Mouse (Mus musculus) myocyte (in vitro differentiated cells): ENCODE data around the gene Rrp7a. TPM values are rescaled to one million over a fixed set of nuclear protein-coding genes. Genes with fewer than 3 reads are reported as not detected.

Experiments used
- H3K27me3 ChIP-seq: one replicate; pipeline ENCODE4 v1.6.1; 2011; ENCODE audit not compliant: control insufficient read depth, insufficient read depth, insufficient read length
- H3K36me3 ChIP-seq: one replicate; pipeline ENCODE4 v1.6.1; 2011; ENCODE audit not compliant: control insufficient read depth, insufficient read depth
- H3K4me2 ChIP-seq: one replicate; pipeline ENCODE4 v1.6.1; 2011; ENCODE audit warnings: low read depth, control low read depth
- H3K4me3 ChIP-seq: one replicate; pipeline ENCODE4 v1.5.1; 2011; ENCODE audit warnings: mild to moderate bottlenecking, control low read depth, moderate library complexity
- H3K79me2 ChIP-seq: one replicate; pipeline ENCODE4 v1.6.1; 2011; ENCODE audit not compliant: control insufficient read depth, insufficient read depth
- H3ac ChIP-seq: one replicate; pipeline ENCODE4 v1.6.1; 2011; ENCODE audit not compliant: control insufficient read depth, insufficient read length
- CEBPB ChIP-seq: IDR thresholded peaks from 2 replicates; pipeline ENCODE4 v1.6.1; 2011; ENCODE audit warnings: mild to moderate bottlenecking, moderate library complexity; ENCODE audit not compliant: poor library complexity, insufficient read depth, severe bottlenecking
- E2F4 ChIP-seq: IDR thresholded peaks from one replicate; pipeline ENCODE4 v1.6.1; 2011; ENCODE audit warnings: mild to moderate bottlenecking, control low read depth, moderate library complexity; ENCODE audit not compliant: insufficient read depth
- MAX ChIP-seq: IDR thresholded peaks from one replicate; pipeline ENCODE4 v1.6.1; 2011; ENCODE audit warnings: low read depth, mild to moderate bottlenecking, control low read depth
- MYOD1 ChIP-seq, 3 experiments: IDR thresholded peaks; one replicate each; pipeline ENCODE4 v1.6.1; 2011; ENCODE audit warnings: control low read depth in 2 of 3, low read depth in 2 of 3, mild to moderate bottlenecking in 2 of 3, moderate library complexity in 1 of 3; ENCODE audit not compliant: insufficient read length in 2 of 3, control insufficient read depth in 1 of 3
- MYOG ChIP-seq, 3 experiments: IDR thresholded peaks; one replicate each; pipeline ENCODE4 v1.6.1; 2011; ENCODE audit warnings: control low read depth in 2 of 3, low read depth in 2 of 3, mild to moderate bottlenecking in 2 of 3; ENCODE audit not compliant: insufficient read length in 2 of 3, control insufficient read depth in 1 of 3, insufficient read depth in 1 of 3
- POLR2A ChIP-seq: IDR thresholded peaks from one replicate; pipeline ENCODE4 v1.6.1; 2011; ENCODE audit warnings: low read depth, mild to moderate bottlenecking, control low read depth, moderate library complexity; ENCODE audit not compliant: insufficient read length
- POLR2AphosphoS2 ChIP-seq: IDR thresholded peaks from one replicate; pipeline ENCODE4 v1.6.1; 2011; ENCODE audit warnings: low read depth, control low read depth; ENCODE audit not compliant: insufficient read length
- REST ChIP-seq: IDR thresholded peaks from one replicate; pipeline ENCODE4 v1.6.1; 2011; ENCODE audit warnings: mild to moderate bottlenecking, control low read depth, moderate library complexity; ENCODE audit not compliant: insufficient read depth, insufficient read length
- SRF ChIP-seq: IDR thresholded peaks from one replicate; pipeline ENCODE4 v1.6.1; 2011; ENCODE audit warnings: low read depth; ENCODE audit not compliant: control insufficient read depth, insufficient read length
- TCF12 ChIP-seq: IDR thresholded peaks from one replicate; pipeline ENCODE4 v1.6.1; 2011; ENCODE audit warnings: mild to moderate bottlenecking, control low read depth; ENCODE audit not compliant: poor library complexity, insufficient read depth, severe bottlenecking
- TCF3 ChIP-seq: IDR thresholded peaks from one replicate; pipeline ENCODE4 v1.6.1; 2011; ENCODE audit warnings: low read depth, control low read depth; ENCODE audit not compliant: insufficient read length
- USF1 ChIP-seq: IDR thresholded peaks from one replicate; pipeline ENCODE4 v1.6.1; 2011; ENCODE audit warnings: low read depth, mild to moderate bottlenecking, control low read depth, moderate library complexity
- polyA plus RNA-seq: library from polyadenylated mRNA; unstranded; fragments of >200 nt; fragmentation: generic; extraction: Trizol; gene quantifications from one replicate; pipeline ENCODE4 v1.2.1, GENCODE M21; 2012; ENCODE audit warnings: missing spikeins

The Rrp7a gene
- polyA plus RNA-seq, 1 experiment: 172 TPM

DNA sequence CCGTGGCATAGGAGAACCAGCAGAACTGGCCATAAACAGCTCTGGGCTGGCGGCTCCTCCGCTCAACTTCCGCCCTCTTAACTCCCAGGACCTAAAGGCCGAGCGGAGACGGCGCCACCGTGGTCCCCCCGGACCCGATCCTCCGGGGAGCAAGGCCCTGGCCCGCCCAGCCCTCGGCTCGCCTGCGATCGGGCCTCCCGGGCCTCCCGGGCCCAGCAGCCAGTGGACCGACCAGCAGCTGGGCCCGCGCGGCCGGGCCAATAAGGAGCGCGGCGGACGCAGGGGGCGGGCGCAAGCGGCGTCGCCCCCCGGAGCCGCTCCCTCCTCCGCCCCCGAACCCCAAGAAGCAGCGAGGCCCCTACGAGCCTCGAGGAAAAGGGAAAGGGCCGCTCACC is 26.2 kb upstream of the Rrp7a start:
- peak overlapping the region; percentile 94 for H3K4me3 ChIP-seq
- peak overlapping the region; percentile 79 for H3ac ChIP-seq
- H3K4me2 ChIP-seq: peak overlapping the region; percentile 77
- peaks cover 50% of the 10 kb centered on the region for H3K79me2 ChIP-seq
- TF ChIP-seq MYOD1 (IDR thresholded peaks at IDR 0.05; ENCODE audit: control insufficient read depth in 1 of 3, insufficient read length in 2 of 3, low read depth in 2 of 3): peak in 1 of 3 experiments; percentile 30
- TF ChIP-seq MAX: no peak
- TF ChIP-seq POLR2A: no peak
- no peak for TF ChIP-seq SRF
- peak in 2 of 3 experiments; percentile 8 to 45 for TF ChIP-seq MYOG (IDR thresholded peaks at IDR 0.05; ENCODE audit: control insufficient read depth in 1 of 3, insufficient read depth in 1 of 3, insufficient read length in 2 of 3, low read depth in 2 of 3)
- TF ChIP-seq POLR2AphosphoS2: no peak
- H3K36me3 ChIP-seq: peaks cover 31% of the 10 kb centered on the region
- H3K27me3 ChIP-seq: no peaks in the 10 kb centered on the region

GRCm38 (mm10) chr15:83148395-83148794 is 25.8 kb upstream of the Rrp7a start:
- H3K4me2 ChIP-seq: peak overlapping the region; percentile 77
- H3K27me3 ChIP-seq: no peaks in the 10 kb centered on the region
- H3K36me3 ChIP-seq: peaks cover 26% of the 10 kb centered on the region
- peak overlapping the region; percentile 79 for H3ac ChIP-seq
- no peak for TF ChIP-seq POLR2A
- TF ChIP-seq SRF: no peak
- no peak for TF ChIP-seq POLR2AphosphoS2
- no peak for TF ChIP-seq MYOG (IDR thresholded peaks at IDR 0.05; ENCODE audit: control insufficient read depth in 1 of 3, insufficient read depth in 1 of 3, insufficient read length in 2 of 3, low read depth in 2 of 3)
- TF ChIP-seq USF1: no peak
- TF ChIP-seq CEBPB: no peak
- TF ChIP-seq TCF12: no peak
- no peak for TF ChIP-seq MAX
- no peak for TF ChIP-seq MYOD1 (IDR thresholded peaks at IDR 0.05; ENCODE audit: control insufficient read depth in 1 of 3, insufficient read length in 2 of 3, low read depth in 2 of 3)
- H3K4me3 ChIP-seq: peak overlapping the region; percentile 94
- peaks cover 54% of the 10 kb centered on the region for H3K79me2 ChIP-seq

DNA sequence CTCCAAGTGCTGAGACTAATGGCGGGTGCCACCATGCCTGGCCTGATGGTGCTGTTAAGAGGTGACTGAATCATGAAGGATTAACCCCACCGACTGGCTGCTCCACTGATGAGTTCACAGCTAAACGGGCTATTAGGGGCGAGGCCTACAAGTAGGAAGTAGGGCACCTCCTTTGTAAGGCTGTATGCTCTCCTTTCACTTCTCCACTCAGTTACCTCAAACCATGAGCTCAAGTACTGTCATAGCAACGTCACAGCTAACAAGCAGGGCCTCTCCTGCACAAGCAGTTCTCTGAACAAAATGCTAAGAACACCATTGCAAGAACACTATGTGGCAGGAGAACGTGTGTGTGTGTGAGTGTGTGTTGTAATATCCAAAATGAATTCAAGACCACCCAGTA is 22.9 kb upstream of the Rrp7a start:
- Histone ChIP-seq H3K79me2 (peaks cover 83% of the 10 kb centered on the region), H3K4me3 (no peak overlapping the region), H3K36me3 (peaks cover 19% of the 10 kb centered on the region), H3ac (no peak overlapping the region), H3K27me3 (no peaks in the 10 kb centered on the region), H3K4me2 (no peak overlapping the region)
- TF ChIP-seq POLR2A: no peak
- no peak for TF ChIP-seq TCF3
- TF ChIP-seq CEBPB: no peak

- Histone ChIP-seq H3K36me3 (peaks cover 29% of the 10 kb centered on the region), H3K4me2 (peak overlapping the region; percentile 61), H3K79me2 (peaks cover 100% of the 10 kb centered on the region), H3K27me3 (no peaks in the 10 kb centered on the region), H3K4me3 (no peak overlapping the region), H3ac (no peak overlapping the region)
- TF ChIP-seq SRF: no peak
- TF ChIP-seq POLR2AphosphoS2: no peak
- no peak for TF ChIP-seq MAX
- no peak for TF ChIP-seq E2F4
- no peak for TF ChIP-seq TCF12
- TF ChIP-seq USF1: no peak
- TF ChIP-seq POLR2A: no peak
- no peak for TF ChIP-seq TCF3
- no peak for TF ChIP-seq CEBPB
- no peak for TF ChIP-seq MYOD1 (IDR thresholded peaks at IDR 0.05; ENCODE audit: control insufficient read depth in 1 of 3, insufficient read length in 2 of 3, low read depth in 2 of 3)
- TF ChIP-seq MYOG (IDR thresholded peaks at IDR 0.05; ENCODE audit: control insufficient read depth in 1 of 3, insufficient read depth in 1 of 3, insufficient read length in 2 of 3, low read depth in 2 of 3): no peak
- TF ChIP-seq REST: no peak
Observed at GRCm38 (mm10) chr15:83142861-83143260, 20.3 kb upstream of the Rrp7a start.

- TF ChIP-seq USF1 (no peak), MAX (no peak), SRF (no peak), REST (no peak), TCF12 (no peak), POLR2AphosphoS2 (no peak), TCF3 (no peak), CEBPB (no peak), MYOG (IDR thresholded peaks at IDR 0.05; ENCODE audit: control insufficient read depth in 1 of 3, insufficient read depth in 1 of 3, insufficient read length in 2 of 3, low read depth in 2 of 3) (no peak), MYOD1 (IDR thresholded peaks at IDR 0.05; ENCODE audit: control insufficient read depth in 1 of 3, insufficient read length in 2 of 3, low read depth in 2 of 3) (no peak), POLR2A (no peak), E2F4 (no peak)
- no peak overlapping the region for H3K4me2 ChIP-seq
- no peak overlapping the region for H3K4me3 ChIP-seq
- no peaks in the 10 kb centered on the region for H3K27me3 ChIP-seq
- peaks cover 81% of the 10 kb centered on the region for H3K36me3 ChIP-seq
- peaks cover 76% of the 10 kb centered on the region for H3K79me2 ChIP-seq
- no peak overlapping the region for H3ac ChIP-seq
Observed at GRCm38 (mm10) chr15:83135654-83136053, 13.1 kb upstream of the Rrp7a start.
